Mouse (Mus musculus) olfactory bulb, adult 2 months (tissue): ENCODE results near the gene Arhgap29.

Experiments used
- CTCF ChIP-seq: fragments of 200-500 bp; IDR thresholded peaks from 2 replicates; pipeline ENCODE4 v1.5.1; 2012; ENCODE audit warnings: low read depth, mild to moderate bottlenecking, low read length, moderate library complexity; ENCODE audit not compliant: insufficient read depth
- POLR2A ChIP-seq: fragments of 200-500 bp; IDR thresholded peaks from 2 replicates; pipeline ENCODE4 v1.6.1; 2012; ENCODE audit warnings: mild to moderate bottlenecking, low read depth, low read length, moderate library complexity; ENCODE audit not compliant: insufficient read depth

- TF ChIP-seq CTCF (no peak), POLR2A (no peak)
Observed at GRCm38 (mm10) chr3:121964173-121964572, 11.8 kb downstream of the Arhgap29 start.
